Comparison of ENCODE assay signal across 24 mouse cellular contexts in the genomic region with DNA sequence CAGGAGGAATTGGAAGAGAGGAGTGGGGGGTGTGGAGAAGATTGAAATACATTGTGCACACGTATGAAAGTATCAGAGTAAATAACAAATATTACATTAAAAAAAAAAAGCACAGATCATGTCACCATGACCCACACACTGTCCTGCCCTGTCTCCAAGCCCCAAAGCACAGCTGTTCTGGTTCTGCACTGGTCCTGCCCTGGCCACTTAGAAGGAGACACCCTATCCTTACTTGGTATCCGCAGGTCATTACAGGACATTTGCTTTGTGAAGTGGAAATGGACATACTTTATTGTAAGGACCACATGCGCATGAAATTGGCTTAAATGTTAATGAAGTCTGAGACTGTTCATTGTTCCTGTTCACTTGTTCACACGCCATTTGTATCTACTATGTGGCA.
DNase-seq lines count a peak whose midpoint lies in the region; ATAC-seq and TF ChIP-seq lines count a peak whose summit lies in the region.
"Had no signal": no experiment of that assay in that cellular context is flagged by ENCODE, and none has a peak within 500 bp of the region (broad histone marks: within the 10 kb centered on the region; RNA-seq: fewer than 3 reads in every experiment).

No protein-coding gene starts in this region.

- no peaks in the 10 kb centered on the region for H3K9me3 ChIP-seq in midbrain, embryonic 13.5 days
- no peaks in the 10 kb centered on the region for H3K9me3 ChIP-seq in midbrain, embryonic 15.5 days
- H3K9me3 ChIP-seq in neural tube, embryonic 12.5 days = no peaks in the 10 kb centered on the region
- H3K9me3 ChIP-seq: embryonic facial prominence, embryonic 10.5 days; embryonic facial prominence, embryonic 13.5 days; forebrain, embryonic 12.5 days; forebrain, embryonic 15.5 days; hindbrain, embryonic 12.5 days had no signal

- no peak for DNase-seq in left cerebral cortex, adult 2 months (ENCODE audit: extremely low spot score in 1 of 2, low spot score in 2 of 2)
- DNase-seq in left cerebral cortex, postnatal 25 days (ENCODE audit: low spot score in 2 of 2) = no peak
- DNase-seq in neural tube, embryonic 10.5 days (ENCODE audit: extremely low spot score, low spot score) = no peak
- DNase-seq in gastrocnemius, postnatal 4 days (ENCODE audit: low spot score in 2 of 2) = no peak
- DNase-seq: adrenal gland, adult 8-10 months; adrenal gland, postnatal 25 days; cerebellum, adult 11-12 months; cerebellum, adult 8-10 months; cerebellum, postnatal 10 days; cerebellum, postnatal 36 days; embryo, embryonic 11 days; gastrocnemius, postnatal 25 days; heart, adult 2 months had no signal

- H3K27ac ChIP-seq in left cerebral cortex, adult 2 months = peak overlapping the region; percentile 68; the same call in 1 of the 2 replicates
- no peak overlapping the region for H3K27ac ChIP-seq in midbrain, embryonic 13.5 days
- H3K27ac ChIP-seq in midbrain, embryonic 15.5 days = no peak overlapping the region
- no peak overlapping the region for H3K27ac ChIP-seq in neural tube, embryonic 12.5 days
- H3K27ac ChIP-seq: embryonic facial prominence, embryonic 10.5 days; embryonic facial prominence, embryonic 13.5 days; forebrain, embryonic 12.5 days; forebrain, embryonic 15.5 days; heart, adult 2 months; hindbrain, embryonic 12.5 days had no signal

- peaks cover 45% of the 10 kb centered on the region for H3K4me1 ChIP-seq in midbrain, embryonic 13.5 days (replicated peaks)
- H3K4me1 ChIP-seq in midbrain, embryonic 15.5 days = peaks cover 16% of the 10 kb centered on the region; the same call in 1 of the 2 replicates
- H3K4me1 ChIP-seq in neural tube, embryonic 12.5 days = peaks cover 37% of the 10 kb centered on the region

- no peak overlapping the region for H3K9ac ChIP-seq in midbrain, embryonic 13.5 days (replicated peaks)
- no peak overlapping the region for H3K9ac ChIP-seq in midbrain, embryonic 15.5 days
- H3K9ac ChIP-seq in neural tube, embryonic 12.5 days = no peak overlapping the region
- H3K9ac ChIP-seq: embryonic facial prominence, embryonic 13.5 days; forebrain, embryonic 12.5 days; forebrain, embryonic 15.5 days; hindbrain, embryonic 12.5 days had no signal

- WGBS in midbrain, embryonic 13.5 days = 50% methylated on average over 4 of the region's 4 CpGs
- 53% methylated on average over 4 of the region's 4 CpGs for WGBS in midbrain, embryonic 15.5 days
- WGBS in neural tube, embryonic 12.5 days = 58% methylated on average over 4 of the region's 4 CpGs

- no peak overlapping the region for H3K4me2 ChIP-seq in midbrain, embryonic 13.5 days (replicated peaks)
- H3K4me2 ChIP-seq in midbrain, embryonic 15.5 days = no peak overlapping the region
- H3K4me2 ChIP-seq in neural tube, embryonic 12.5 days (replicated peaks) = no peak overlapping the region
- H3K4me2 ChIP-seq: embryonic facial prominence, embryonic 13.5 days; forebrain, embryonic 12.5 days; forebrain, embryonic 15.5 days; heart, embryonic 11.5 days; hindbrain, embryonic 12.5 days had no signal

- peak; percentile 55; the same call in 1 of the 2 replicates for ATAC-seq in midbrain, embryonic 13.5 days
- ATAC-seq in midbrain, embryonic 15.5 days (replicated peaks) = no peak
- 0 out of 2 replicates have a peak, but pooled peaks have one; percentile 31 for ATAC-seq in neural tube, embryonic 12.5 days (ENCODE audit: low FRiP score, low read depth)
- ATAC-seq: activated CD4-positive, CD25-positive, alpha-beta regulatory T cell, adult 4 months; forebrain, embryonic 15.5 days had no signal

- intact Hi-C loops in left cerebral cortex, adult 2 months (cut with DNase I) = loop anchor here (2.0 kb wide), 1 partner anchor 107 kb away; no protein-coding TSS in a partner anchor
- intact Hi-C loops in left cerebral cortex, postnatal 25 days (cut with DNase I) = no loop called here

- H3K27me3 ChIP-seq in midbrain, embryonic 13.5 days = peaks cover 20% of the 10 kb centered on the region
- no peaks in the 10 kb centered on the region for H3K27me3 ChIP-seq in midbrain, embryonic 15.5 days (replicated peaks)
- no peaks in the 10 kb centered on the region for H3K27me3 ChIP-seq in neural tube, embryonic 12.5 days (replicated peaks)
- H3K27me3 ChIP-seq: embryonic facial prominence, embryonic 13.5 days; forebrain, embryonic 15.5 days; hindbrain, embryonic 12.5 days had no signal

- TF ChIP-seq CTCF in left cerebral cortex, adult 2 months (IDR thresholded peaks at IDR 0.05) = no peak

- no peaks in the 10 kb centered on the region for H3K36me3 ChIP-seq in midbrain, embryonic 13.5 days
- no peaks in the 10 kb centered on the region for H3K36me3 ChIP-seq in midbrain, embryonic 15.5 days (replicated peaks)
- no peaks in the 10 kb centered on the region for H3K36me3 ChIP-seq in neural tube, embryonic 12.5 days
- H3K36me3 ChIP-seq: embryonic facial prominence, embryonic 10.5 days; embryonic facial prominence, embryonic 13.5 days; forebrain, embryonic 12.5 days; forebrain, embryonic 15.5 days; hindbrain, embryonic 12.5 days had no signal

- H3K4me3 ChIP-seq in left cerebral cortex, adult 2 months = no peak overlapping the region
- no peak overlapping the region for H3K4me3 ChIP-seq in midbrain, embryonic 13.5 days (replicated peaks)
- H3K4me3 ChIP-seq in midbrain, embryonic 15.5 days = no peak overlapping the region
- no peak overlapping the region for H3K4me3 ChIP-seq in neural tube, embryonic 12.5 days
- H3K4me3 ChIP-seq: embryonic facial prominence, embryonic 10.5 days; embryonic facial prominence, embryonic 13.5 days; erythroblast, embryonic 14.5 days; forebrain, embryonic 12.5 days; forebrain, embryonic 15.5 days; heart, adult 2 months; hindbrain, embryonic 12.5 days had no signal
